ENCODE assay signal across 9 mouse cellular contexts in the genomic region with DNA sequence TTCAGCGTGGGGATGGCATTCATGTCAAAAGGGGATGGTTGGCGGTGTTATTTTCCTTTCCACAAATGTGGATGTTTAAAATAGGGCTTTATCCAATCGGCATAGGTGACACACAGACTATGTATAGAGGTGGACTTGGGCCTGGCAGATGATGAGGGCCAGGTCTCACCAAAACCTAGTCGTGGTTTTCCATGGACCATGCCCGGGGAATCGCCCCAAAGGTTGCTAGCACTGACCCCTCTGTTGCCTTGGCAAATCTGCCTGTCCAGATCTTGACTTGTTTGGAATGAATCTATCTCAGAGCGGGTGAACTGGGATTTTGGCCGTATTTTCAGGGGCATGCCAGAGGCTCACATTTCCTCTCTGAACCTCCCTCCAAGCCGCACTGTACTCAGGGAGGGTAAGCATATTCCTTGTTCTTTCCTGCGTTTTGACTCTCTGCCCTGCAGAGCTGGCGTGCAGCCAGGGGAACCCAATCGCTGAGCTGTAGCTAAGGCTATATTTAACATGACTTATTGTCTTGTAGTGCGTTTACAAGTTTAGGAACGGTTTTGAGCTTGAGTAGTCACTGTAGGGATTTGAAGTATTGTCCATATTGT. TPM values are rescaled to one million over a fixed set of nuclear protein-coding genes. Genes with fewer than 3 reads are reported as not detected.
A peak's percentile ranks its signal among the peaks of the same experiment; 100 is the strongest.
DNase-seq lines count a peak whose midpoint lies in the region; ATAC-seq lines count a peak whose summit lies in the region.
"Had no signal": no experiment of that assay in that cellular context is flagged by ENCODE, and none has a peak within 500 bp of the region (broad histone marks: within the 10 kb centered on the region; RNA-seq: fewer than 3 reads in every experiment).

No protein-coding gene starts in this region.

- no peaks in the 10 kb centered on the region for H3K9me3 ChIP-seq in midbrain, embryonic 14.5 days (ENCODE audit: control insufficient read depth, low read length)
- H3K9me3 ChIP-seq in midbrain, embryonic 10.5 days (replicated peaks) = no peaks in the 10 kb centered on the region
- no peaks in the 10 kb centered on the region for H3K9me3 ChIP-seq in kidney, embryonic 15.5 days (replicated peaks)
- no peaks in the 10 kb centered on the region for H3K9me3 ChIP-seq in stomach, embryonic 16.5 days (replicated peaks; ENCODE audit: control insufficient read depth, low read length)

- H3K4me3 ChIP-seq in midbrain, embryonic 14.5 days (replicated peaks; ENCODE audit: low read depth, low read length) = no peak overlapping the region
- H3K4me3 ChIP-seq in midbrain, embryonic 10.5 days = no peak overlapping the region
- H3K4me3 ChIP-seq in kidney, embryonic 15.5 days (replicated peaks) = no peak overlapping the region
- H3K4me3 ChIP-seq in stomach, embryonic 16.5 days (replicated peaks; ENCODE audit: low read length) = no peak overlapping the region

- peak; percentile 61 for DNase-seq in midbrain, embryonic 14.5 days
- DNase-seq in midbrain, embryonic 10.5 days (ENCODE audit: low spot score) = no peak
- peak; percentile 29 for DNase-seq in cerebellum, adult 11 months
- peak; percentile 82 for DNase-seq in gastrocnemius, postnatal 10 days
- no peak for DNase-seq in urinary bladder, postnatal 25 days (ENCODE audit: low spot score)
- no peak for DNase-seq in thymus, postnatal 10 days (ENCODE audit: low spot score in 2 of 2)

- no peaks in the 10 kb centered on the region for H3K36me3 ChIP-seq in midbrain, embryonic 14.5 days (ENCODE audit: control insufficient read depth, insufficient read depth, low read length)
- H3K36me3 ChIP-seq in midbrain, embryonic 10.5 days = no peaks in the 10 kb centered on the region
- H3K36me3 ChIP-seq in kidney, embryonic 15.5 days = no peaks in the 10 kb centered on the region
- H3K36me3 ChIP-seq in stomach, embryonic 16.5 days (ENCODE audit: control insufficient read depth, insufficient read depth, low read length) = no peaks in the 10 kb centered on the region

- H3K27ac ChIP-seq in midbrain, embryonic 14.5 days (replicated peaks; ENCODE audit: low read depth, low read length) = no peak overlapping the region
- no peak overlapping the region for H3K27ac ChIP-seq in midbrain, embryonic 10.5 days (replicated peaks)
- H3K27ac ChIP-seq in kidney, embryonic 15.5 days = peak overlapping the region; percentile 82
- peak overlapping the region; percentile 49 for H3K27ac ChIP-seq in stomach, embryonic 16.5 days (ENCODE audit: low read length)

- no peak for ATAC-seq in midbrain, embryonic 14.5 days (ENCODE audit: low FRiP score, low TSS enrichment)
- peak; percentile 33; the same call in 1 of the 2 replicates for ATAC-seq in kidney, embryonic 15.5 days (replicated peaks; ENCODE audit: low FRiP score)
- peak; percentile 77; the same call in 1 of the 2 replicates for ATAC-seq in stomach, embryonic 16.5 days (ENCODE audit: insufficient read depth, low FRiP score)

- H3K27me3 ChIP-seq in midbrain, embryonic 14.5 days (ENCODE audit: control insufficient read depth, insufficient read depth, low read length) = no peaks in the 10 kb centered on the region
- H3K27me3 ChIP-seq in midbrain, embryonic 10.5 days (ENCODE audit: low read depth, poor library complexity, severe bottlenecking) = no peaks in the 10 kb centered on the region
- peaks cover 8% of the 10 kb centered on the region for H3K27me3 ChIP-seq in kidney, embryonic 15.5 days
- H3K27me3 ChIP-seq in stomach, embryonic 16.5 days (ENCODE audit: control insufficient read depth, insufficient read depth, low read length) = no peaks in the 10 kb centered on the region; the same call in 1 of the 2 replicates

- no peak overlapping the region for H3K9ac ChIP-seq in midbrain, embryonic 14.5 days (replicated peaks; ENCODE audit: low read length)
- H3K9ac ChIP-seq in kidney, embryonic 15.5 days = no peak overlapping the region; the same call in 1 of the 2 replicates
- no peak overlapping the region for H3K9ac ChIP-seq in stomach, embryonic 16.5 days (ENCODE audit: low read length)

- H3K4me1 ChIP-seq in midbrain, embryonic 14.5 days (ENCODE audit: control insufficient read depth, insufficient read depth, low read length) = peaks cover 7% of the 10 kb centered on the region
- peaks cover 17% of the 10 kb centered on the region for H3K4me1 ChIP-seq in midbrain, embryonic 10.5 days
- peaks cover 37% of the 10 kb centered on the region for H3K4me1 ChIP-seq in kidney, embryonic 15.5 days
- H3K4me1 ChIP-seq in stomach, embryonic 16.5 days (ENCODE audit: control insufficient read depth, insufficient read depth, low read length) = peaks cover 16% of the 10 kb centered on the region; the same call in 1 of the 2 replicates

- WGBS in midbrain, embryonic 14.5 days = 71% methylated on average over 14 of the region's 14 CpGs
- WGBS in midbrain, embryonic 10.5 days = 82% methylated on average over 14 of the region's 14 CpGs
- WGBS in kidney, embryonic 15.5 days = 31% methylated on average over 14 of the region's 14 CpGs
- WGBS in stomach, embryonic 16.5 days = 40% methylated on average over 14 of the region's 14 CpGs

- no peak overlapping the region for H3K4me2 ChIP-seq in midbrain, embryonic 14.5 days (ENCODE audit: low read length)
- no peak overlapping the region for H3K4me2 ChIP-seq in kidney, embryonic 15.5 days
- peak overlapping the region; percentile 19; the same call in 1 of the 2 replicates for H3K4me2 ChIP-seq in stomach, embryonic 16.5 days (ENCODE audit: low read depth, low read length)

RNA-seq across cellular contexts. Expression of a gene that starts 1.0 kb away (rescaled TPM):
- polyA plus RNA-seq in midbrain, embryonic 14.5 days (2014; fragmentation: Nextera tagmentation; extraction: Ambion mirVana) = 0.12 and 0.18 TPM in 2 replicates
- 0.01 TPM in 1 of 2 replicates, not detected in the other for polyA plus RNA-seq in midbrain, embryonic 10.5 days (2016; fragmentation: Nextera tagmentation; extraction: Ambion mirVana)
- 100 to 1,000 TPM; 191 to 209 TPM for total RNA-seq in gastrocnemius, postnatal 10 days (2021)
- polyA plus RNA-seq in kidney, embryonic 15.5 days (2015; fragmentation: Nextera tagmentation; extraction: Ambion mirVana) = 0.74 and 0.78 TPM in 2 replicates
- polyA plus RNA-seq in stomach, embryonic 16.5 days (2015; fragmentation: Nextera tagmentation; extraction: Ambion mirVana) = 0.09 and 1.4 TPM in 2 replicates

RNA-seq across cellular contexts. Expression of a gene that starts 3.4 kb away (rescaled TPM):
- polyA plus RNA-seq in midbrain, embryonic 14.5 days (2014; fragmentation: Nextera tagmentation; extraction: Ambion mirVana) = not detected in 2 replicates
- polyA plus RNA-seq in midbrain, embryonic 10.5 days (2016; fragmentation: Nextera tagmentation; extraction: Ambion mirVana) = not detected in 2 replicates
- 1 to 10 TPM; 2.0 to 2.5 TPM for total RNA-seq in gastrocnemius, postnatal 10 days (2021)
- 0.36 TPM in 1 of 2 replicates, not detected in the other for polyA plus RNA-seq in kidney, embryonic 15.5 days (2015; fragmentation: Nextera tagmentation; extraction: Ambion mirVana)
- 0.14 and 0.19 TPM in 2 replicates for polyA plus RNA-seq in stomach, embryonic 16.5 days (2015; fragmentation: Nextera tagmentation; extraction: Ambion mirVana)
- polyA plus RNA-seq: limb, embryonic 11.5 days had no signal

Comparison
In these comparisons a context has a peak if more than half of its experiments do, and no peak if none do; other contexts are left out.
1. DNase-seq: peak in midbrain, embryonic 14.5 days (single experiment), cerebellum, adult 11 months (single experiment) and gastrocnemius, postnatal 10 days (single experiment); none in midbrain, embryonic 10.5 days (single experiment), urinary bladder, postnatal 25 days (single experiment) and thymus, postnatal 10 days (0 of 2).
2. H3K27ac ChIP-seq: peak in kidney, embryonic 15.5 days (single experiment) and stomach, embryonic 16.5 days (single experiment); none in midbrain, embryonic 14.5 days (single experiment) and midbrain, embryonic 10.5 days (single experiment).